Mouse (Mus musculus) hindbrain, embryonic 11.5 days (tissue): ENCODE measurements around the gene Srgap3. TPM values are rescaled to one million over a fixed set of nuclear protein-coding genes. Genes with fewer than 3 reads are reported as not detected.

ENCODE experiments used
- polyA plus RNA-seq: library from polyadenylated mRNA; unstranded; fragments of >200 nt; fragmentation: Nextera tagmentation; extraction: Ambion mirVana; gene quantifications from 2 replicates; pipeline ENCODE4 v1.2.1, GENCODE M21; 2014

Gene Srgap3
- polyA plus RNA-seq, 1 experiment from 2014 or later, result 89.6 TPM

Other genes starting within 250 kb of the Srgap3 start
- 57.4 and 58.0 TPM in 2 replicates for gene Thumpd3, start 99.0 kb upstream of the Srgap3 start, polyA plus RNA-seq
- 74.7 and 91.1 TPM in 2 replicates for gene Setd5, start 130.1 kb upstream of the Srgap3 start, polyA plus RNA-seq
- 7.0 and 7.9 TPM in 2 replicates for gene Lhfpl4, start 248.1 kb upstream of the Srgap3 start, polyA plus RNA-seq